Mouse (Mus musculus) embryonic fibroblast, embryonic 13.5 days (primary cell): ENCODE results near the gene Scin.

ENCODE experiments used
- CTCF ChIP-seq: IDR thresholded peaks from 2 replicates; pipeline ENCODE4 v1.5.1; 2011; ENCODE audit warnings: mild to moderate bottlenecking, control low read depth, low read length, moderate library complexity, borderline replicate concordance; ENCODE audit not compliant: insufficient read depth
- POLR2A ChIP-seq: IDR thresholded peaks from 2 replicates; pipeline ENCODE4 v1.6.1; 2011; ENCODE audit warnings: low read depth, mild to moderate bottlenecking, control low read depth, low read length, moderate library complexity

GRCm38 (mm10) chr12:40152353-40153069, 18.5 kb upstream of the Scin start:
- no peak for TF ChIP-seq CTCF
- TF ChIP-seq POLR2A, result no peak
